Mouse (Mus musculus): ENCODE data around the gene Pnkd. TPM values are rescaled to one million over a fixed set of nuclear protein-coding genes. Genes with fewer than 3 reads are reported as not detected.
A peak's percentile ranks its signal among the peaks of the same experiment; 100 is the strongest.
"Not testable (repeated sequence)": the region's sequence is repeated elsewhere in the genome, so short reads cannot be mapped to it uniquely, and the experiment has no call there.

Gene Pnkd
- total and polyA plus RNA-seq, 3 experiments = 61.1 to 106 (median 85.1) TPM

DNA sequence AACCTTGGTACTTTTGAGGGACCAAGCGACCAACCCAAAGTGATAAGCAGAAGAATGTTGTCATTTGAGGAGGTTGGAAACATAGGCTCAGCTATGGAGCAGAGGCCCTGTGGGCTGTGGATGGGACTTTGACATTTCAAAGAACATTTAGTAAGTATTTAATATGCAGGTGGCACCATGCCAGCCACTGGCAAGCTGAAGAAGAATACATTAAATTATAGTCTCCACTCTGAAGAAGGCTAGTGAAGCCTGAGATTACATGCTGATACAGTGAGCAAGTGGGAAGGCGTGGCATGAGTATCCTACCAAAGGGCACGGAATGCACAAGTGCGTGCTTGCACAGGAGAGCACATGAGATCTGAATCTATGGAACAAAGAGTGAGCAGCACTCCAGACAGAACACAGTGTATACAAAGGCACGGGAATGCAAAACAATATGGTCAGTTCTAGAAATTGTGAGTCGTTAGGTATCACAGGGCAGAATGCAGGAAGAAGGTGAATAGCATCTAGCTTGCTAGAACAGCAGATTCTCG lies 45.2 kb downstream of the Pnkd start:
- no peak for DNase-seq

DNA sequence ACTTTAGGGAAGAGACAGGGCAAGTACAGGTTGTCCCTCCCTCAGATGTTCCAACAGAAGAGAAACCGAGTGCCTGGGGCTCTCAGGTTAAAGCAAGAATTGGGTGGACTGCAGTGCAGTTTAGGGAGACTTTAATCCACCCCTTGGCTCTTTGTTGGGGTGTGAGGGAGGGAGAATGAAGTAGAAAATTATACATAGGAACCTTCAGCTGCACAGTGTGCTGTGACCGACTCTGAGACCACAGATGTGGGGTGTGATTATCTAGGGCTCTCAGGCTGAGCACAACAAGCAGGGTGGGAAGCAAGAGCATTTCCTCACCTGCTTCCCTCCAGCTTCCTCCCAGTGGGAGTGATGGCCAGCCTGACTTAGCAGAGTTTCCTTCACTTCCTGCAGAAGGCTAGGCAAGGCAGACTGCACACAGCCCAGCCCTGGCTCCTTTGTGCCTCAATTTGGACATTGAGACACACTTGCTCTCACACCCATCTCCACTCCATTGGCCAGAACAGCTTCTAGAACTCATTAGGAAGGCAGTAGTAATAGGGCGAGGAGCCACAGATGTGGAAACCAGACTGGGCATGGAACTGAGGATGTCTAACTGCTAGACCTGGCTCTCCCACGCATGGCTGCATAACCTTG lies 46.4 kb downstream of the Pnkd start:
- no peak for DNase-seq

DNA sequence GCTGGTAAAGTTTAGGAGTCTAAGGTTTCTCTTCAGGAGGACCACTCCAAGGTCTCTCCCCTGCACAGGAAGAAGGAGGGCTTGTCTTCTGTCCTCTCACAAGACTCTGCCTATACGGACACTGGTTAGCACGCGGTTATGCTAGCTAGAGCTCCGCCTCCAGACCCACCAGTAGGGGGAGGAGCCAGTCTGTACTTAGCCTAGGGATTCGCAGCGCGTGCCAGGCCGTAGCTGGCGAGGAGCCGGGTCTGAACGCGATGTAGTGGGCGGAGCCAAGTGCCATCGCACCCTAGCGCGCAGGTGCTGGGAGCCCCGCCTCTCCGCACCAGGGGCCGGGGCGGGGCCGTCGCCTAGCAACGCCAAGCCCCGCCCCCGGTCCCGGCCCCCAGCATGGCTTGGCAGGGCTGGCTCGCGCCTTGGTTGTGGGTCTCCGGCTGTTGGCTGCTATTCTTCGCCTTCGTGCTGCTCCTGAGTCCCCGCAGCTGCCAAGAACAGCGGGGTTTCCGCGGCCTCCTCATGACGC lies 47.6 kb downstream of the Pnkd start:
- peak; percentile 98 for DNase-seq

DNA sequence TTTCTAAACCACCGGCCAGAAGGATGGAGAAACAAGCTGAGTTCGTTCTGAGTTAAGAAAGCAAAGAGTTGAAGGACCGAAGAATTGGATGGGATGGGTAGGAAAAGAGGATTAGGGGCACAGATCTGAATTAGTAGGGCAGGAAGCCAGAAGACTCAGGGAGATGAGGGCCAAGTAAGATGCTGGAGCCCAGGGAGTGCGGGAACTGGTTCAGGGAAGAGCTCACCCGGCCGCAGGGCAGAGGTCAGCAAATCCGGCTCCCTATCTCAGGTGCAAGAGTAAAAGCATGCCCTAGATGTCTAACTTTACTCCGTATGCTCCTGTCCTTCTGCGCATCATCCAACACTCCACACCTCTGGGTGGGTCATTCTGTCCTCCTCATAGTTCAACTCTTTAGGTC lies 48.2 kb downstream of the Pnkd start:
- DNase-seq = no peak

DNA sequence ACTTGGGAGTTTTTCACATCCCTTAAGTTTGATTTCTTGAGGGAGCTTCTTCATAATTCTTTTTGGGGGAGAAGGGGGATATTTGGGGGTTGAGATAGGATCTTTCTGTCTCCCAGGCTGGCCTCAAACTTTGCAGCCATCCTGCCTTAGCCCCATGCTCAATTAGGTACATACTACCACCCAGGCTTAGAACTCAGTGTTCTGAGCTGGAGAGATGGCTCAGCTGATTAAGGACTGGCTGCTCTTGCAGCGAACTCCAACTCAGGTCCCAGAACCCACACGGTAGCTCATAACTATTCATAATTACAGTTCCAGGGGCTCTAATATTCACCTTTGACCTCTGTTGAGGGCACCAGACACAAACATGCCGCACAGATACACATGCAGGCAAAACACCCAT lies 49.9 kb downstream of the Pnkd start:
- DNase-seq = no peak

DNA sequence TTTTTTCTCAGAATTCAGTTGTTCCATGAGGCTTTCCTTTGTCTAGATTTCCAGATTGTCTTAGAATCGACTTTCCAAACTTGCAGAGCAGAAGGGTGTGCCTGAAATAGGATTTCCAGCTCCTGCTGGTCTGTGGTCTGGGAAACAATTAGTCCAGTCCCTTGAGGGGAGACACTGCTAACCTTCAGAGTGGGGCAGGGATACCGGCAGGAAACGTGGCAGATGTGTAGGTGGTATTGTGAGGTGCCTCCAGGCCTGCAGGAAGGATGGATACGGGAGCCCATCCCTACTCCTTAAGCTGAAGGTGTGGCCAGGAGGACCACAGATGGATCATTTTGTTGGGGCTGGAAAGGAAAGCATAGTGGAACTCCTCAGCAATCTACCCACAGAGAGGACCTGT lies 50.3 kb downstream of the Pnkd start:
- no peak for DNase-seq

DNA sequence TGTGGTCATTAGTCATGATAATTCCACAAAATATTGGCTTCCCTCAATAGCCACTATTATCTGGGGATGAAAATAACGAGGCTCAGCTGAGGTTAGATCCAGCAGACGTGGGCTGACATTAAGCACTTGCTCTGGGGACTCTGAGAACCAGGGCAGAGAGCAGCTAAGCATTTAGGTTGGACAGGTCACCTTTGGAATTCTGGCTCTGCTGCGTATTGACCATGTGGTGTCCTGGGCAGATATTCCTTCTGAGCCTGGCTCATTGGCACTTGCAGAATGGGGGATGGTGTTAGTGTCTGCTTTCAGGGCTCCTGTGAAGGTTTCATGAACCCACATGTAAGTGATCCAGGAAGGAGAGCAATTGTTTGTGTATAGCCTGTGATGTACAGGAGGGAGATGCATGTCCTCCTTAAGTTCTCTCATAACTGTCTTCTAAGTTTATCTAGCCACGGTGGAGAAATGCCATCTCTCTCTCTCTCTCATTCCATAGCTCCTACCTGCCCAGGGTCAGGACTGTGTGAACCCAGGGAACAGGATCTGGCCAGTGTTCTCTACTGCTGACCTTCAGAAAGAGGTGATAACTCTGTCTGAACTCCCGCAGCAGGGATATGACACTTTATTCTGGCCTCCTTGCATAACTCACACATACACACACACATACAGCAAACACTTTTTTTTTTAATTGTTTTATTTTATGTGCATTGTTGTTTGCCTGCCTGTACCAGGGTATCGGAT lies 50.9 kb downstream of the Pnkd start:
- DNase-seq = no peak

DNA sequence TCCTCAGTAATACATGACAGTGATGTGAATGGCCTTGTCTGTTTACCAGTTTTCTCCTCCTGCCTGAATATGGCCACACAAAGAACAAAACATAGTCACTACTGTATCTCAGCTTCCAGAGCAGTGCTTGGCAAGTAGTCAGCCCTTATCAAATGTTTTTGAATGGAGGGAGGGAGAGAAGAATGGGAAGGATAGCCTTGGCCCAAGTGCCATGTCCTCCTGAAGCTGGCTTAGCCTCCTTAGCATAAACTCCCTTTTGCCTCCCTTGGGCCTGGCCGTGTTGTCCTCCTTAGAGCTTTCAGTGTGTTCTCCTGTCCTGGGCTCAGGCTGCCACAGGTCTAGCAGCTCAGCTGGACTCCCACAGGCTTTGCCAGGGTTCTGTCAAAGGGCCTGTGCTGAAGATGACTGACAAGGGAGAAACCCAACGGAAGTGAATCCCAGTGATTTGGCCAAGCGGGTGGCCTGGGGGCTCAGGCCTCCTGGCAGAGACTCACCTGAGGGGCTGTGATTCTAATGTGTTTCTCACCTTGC lies 52.6 kb downstream of the Pnkd start:
- DNase-seq = no peak

DNA sequence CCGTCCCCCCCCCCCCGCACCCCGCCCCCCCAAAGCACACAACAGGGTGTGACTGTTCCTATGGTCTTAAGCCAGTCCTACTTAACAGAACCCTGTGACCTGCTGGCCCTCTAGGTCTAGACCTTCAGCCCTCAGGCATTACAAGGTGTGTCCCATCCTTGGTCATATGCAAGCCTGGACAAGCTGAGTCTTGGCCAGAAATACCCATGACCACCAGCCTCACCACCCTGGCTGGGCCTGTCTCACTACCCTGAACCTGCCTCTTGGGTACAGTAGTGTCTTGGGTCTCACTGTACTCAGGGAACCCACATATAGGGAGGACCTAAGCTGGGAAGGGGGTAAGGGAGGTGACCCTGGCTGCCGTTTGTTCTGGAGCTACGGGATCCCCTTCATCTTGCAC lies 53.3 kb downstream of the Pnkd start:
- DNase-seq = no peak

DNA sequence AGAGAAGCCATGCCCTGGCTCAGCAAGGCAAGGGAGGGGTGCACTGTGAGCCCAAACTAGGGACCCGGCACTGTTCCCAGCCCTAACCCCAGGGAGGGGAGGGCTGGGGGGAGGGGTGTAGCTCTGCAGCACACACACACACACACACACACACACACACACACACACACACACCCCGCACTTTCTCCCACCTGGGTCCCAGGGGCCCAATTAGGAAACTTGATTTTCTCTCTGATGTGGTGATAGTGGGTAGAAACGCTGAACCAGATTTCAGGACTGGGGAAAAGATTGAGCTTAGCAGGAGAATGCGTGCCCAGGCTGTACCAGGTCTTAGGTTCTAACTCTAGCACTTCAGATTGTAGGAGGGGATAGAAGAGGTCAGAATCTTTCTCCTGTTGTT lies 53.9 kb downstream of the Pnkd start:
- DNase-seq = no peak

DNA sequence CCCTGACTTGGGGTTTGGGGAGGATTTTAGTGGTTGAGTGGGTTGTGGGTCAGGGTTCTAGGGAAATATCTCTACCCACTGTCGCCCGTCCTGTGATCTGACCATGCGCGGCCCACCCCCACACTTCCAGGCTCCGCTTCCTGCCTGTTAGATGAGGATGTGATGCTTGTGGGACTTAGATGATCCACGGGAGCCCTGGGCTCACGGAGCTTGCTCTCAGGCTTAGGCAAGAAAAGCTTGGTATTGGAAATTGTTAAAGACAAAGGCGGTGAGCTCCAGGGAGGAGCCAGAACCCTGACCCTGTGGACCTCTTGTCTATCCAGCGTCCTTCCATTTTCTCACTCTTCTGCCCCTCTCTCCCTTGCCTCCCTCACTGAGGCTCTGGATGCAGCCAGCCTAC lies 55.2 kb downstream of the Pnkd start:
- no peak for DNase-seq

DNA sequence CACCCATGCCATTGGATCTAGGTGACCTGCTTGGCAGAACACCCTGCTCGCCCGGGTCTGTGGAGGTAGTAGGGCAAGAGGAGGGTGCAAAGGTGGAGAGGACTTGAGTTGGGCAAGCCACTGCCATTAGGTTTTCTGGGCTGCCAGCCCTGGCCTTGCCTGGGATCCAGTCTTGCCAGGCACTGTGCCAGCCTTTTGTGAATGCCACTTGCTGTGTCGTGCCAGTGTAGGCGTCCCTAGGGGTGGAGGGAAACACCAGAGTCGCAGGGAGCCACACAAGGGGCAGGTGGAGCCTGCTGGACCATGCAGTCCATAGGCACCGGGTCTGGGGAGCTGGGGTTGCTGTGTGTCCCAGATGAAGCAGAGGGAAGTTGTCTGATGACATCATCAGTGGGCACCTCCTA lies 55.6 kb downstream of the Pnkd start:
- DNase-seq = peak; percentile 88

DNA sequence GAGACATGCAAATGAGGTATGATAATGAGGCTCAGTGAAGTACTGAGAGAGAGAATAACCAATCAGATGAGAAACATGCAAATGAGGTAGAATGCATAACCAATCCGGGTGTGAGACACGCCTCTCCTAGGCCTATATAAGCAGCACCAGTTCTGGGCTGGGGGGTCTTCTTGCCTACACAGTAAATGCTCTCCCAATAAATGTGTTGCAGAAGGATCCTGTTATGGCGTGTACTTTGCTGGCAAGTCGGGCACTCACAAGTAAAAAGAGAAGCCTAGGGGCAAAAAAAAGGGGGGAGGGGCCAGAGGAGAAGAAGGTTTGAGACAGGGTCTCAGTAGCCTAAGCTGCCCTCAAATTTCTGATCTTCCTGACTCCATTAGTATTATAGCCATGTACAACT lies 56.3 kb downstream of the Pnkd start:
- not testable (repeated sequence) for DNase-seq

DNA sequence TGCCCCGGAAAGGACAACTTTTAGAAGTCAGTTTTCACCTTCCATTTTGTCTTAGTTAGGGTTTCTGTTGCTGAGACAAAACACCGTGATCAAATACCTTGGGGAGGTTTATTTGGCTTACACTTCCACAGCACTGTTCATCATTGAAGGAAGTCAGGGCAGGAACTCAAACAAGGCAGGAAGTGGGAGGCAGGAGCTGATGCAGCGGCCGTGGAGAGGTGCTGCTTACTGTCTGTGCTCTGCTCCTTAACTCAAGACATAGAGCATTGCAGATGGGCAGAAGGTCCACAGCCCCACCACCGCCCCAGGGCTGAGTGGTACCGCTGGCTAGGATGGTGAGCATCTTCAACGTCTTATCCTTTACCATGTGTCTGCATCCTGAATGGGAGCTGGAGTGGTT lies 57.2 kb downstream of the Pnkd start:
- no peak for DNase-seq

DNA sequence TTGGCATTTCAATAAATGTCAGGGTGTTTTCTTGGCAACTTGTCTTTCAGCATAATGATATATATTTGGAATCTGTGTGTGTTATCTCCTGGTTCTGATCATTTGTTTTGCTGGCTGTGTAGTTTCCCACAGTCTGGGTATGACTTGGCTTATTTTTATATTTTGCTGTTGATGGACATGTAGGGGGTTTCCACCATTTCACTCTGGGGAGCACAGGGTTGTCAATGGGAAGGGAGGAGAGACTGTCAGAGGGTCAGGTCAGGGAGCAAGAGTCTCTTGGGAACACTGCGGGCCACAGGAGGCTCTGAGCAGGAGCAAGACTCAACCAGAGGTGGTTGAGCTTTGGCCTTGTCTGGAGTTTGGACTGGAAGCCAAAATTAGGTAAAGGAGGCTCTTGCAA lies 57.6 kb downstream of the Pnkd start:
- no peak for DNase-seq

DNA sequence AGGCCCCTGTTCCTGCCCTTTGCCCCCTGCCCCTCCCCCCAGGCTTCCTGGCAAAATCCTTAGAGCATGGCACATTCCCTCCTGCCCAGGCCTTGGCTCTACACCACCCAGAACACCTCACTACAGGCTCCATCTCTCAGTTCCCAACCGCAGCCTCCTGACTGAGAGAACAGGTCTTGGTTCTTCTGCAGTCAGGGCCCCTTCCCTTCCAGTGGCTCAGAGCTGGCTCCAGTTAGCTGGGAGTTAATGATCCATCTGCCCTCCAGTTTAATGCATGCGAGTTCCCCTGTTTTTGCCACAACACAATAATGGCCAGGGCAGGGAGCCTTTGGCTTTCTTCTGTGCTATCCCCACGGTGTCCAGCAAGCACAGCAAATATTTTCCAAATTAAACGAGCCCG lies 58.4 kb downstream of the Pnkd start:
- DNase-seq = no peak

DNA sequence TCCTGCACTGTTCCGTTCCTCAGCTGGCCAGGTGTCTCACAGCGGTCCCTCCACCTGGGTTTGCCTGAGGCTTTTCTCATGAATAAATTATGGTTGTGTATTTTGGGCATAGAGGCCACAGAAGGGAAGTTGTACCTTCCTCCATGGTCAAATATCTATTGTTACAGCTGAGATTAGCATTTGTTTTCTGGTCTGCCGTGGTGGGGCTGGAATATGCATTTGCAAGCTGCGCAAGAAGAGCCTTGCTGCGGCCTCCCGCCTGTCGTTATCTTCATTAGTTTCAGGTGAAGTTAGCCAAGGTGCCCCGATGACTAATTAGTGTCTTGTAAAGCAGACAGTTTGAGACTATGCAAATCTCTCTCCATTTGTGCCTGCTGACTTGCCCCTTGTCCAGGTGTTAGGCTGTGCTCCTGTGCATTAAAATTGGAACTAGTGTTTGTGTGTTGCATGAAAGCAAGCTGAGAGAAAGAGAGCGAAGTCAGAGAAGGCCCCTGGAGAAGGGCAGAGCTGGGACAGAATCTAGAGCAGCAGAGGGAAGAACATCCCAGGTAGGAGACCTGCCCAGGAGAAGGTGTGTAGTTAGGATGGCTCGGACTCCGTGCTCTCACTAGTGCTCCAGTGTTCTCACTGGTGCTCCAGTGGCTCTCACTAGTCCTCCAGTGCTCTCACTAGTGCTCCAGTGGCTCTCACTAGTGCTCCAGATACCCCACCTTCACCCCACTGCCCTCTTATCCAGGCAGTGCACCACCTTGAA lies 59.6 kb downstream of the Pnkd start:
- DNase-seq = no peak

DNA sequence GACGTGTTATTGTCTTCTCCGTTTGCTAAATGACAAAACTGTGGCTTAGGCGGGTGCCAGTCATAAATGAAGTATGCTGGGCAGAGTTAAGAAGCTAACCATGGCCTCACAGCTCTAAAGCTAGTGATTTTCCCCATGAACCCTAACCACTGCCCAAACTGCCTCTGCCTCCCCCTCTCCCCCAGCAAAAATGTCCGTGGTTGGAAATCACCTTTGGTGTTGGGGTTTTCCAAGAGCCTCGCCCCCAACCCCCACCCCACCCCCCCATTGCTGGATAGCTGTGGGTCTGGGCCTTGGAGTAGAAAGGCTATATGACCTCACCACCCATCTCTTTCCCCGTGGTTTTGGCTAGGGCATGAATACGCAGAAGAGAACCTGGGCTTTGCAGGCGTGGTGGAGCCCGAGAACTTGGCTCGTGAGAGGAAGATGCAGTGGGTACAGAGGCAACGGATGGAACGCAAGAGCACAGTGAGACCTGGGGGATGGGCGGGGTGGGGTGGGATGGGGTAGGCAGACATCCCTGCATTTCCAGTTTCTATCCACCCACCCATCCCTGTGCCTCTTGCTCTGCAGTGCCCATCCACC lies 66.5 kb downstream of the Pnkd start:
- no peak for DNase-seq

DNA sequence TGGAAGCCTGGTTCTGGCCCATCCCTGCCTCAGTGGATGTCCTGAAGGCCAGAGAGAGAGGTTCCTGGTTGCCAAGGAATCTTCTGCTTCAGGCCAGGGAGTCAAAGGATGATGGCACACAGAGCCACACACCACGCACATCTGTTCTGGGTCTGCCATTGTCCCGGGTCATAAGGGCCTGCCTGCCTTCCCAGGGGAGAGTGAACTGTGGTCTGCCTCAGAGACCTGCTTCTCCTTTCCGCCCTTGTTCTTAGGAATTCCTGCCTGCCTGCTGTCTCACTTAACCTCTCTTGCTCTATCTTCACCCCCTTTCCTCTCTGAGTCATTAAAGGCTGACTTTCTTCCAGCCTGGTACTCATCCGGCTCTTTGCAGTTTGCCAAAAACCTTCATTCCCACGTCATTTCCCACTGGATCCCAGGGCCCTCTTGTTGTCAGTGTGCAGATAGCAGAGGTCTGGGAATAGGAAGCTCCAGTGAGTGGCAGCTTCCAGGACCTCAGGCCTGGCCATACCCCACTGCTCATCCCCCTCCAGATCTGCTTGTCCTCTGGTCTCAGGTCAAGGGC lies 67.9 kb downstream of the Pnkd start:
- DNase-seq = peak; percentile 70

DNA sequence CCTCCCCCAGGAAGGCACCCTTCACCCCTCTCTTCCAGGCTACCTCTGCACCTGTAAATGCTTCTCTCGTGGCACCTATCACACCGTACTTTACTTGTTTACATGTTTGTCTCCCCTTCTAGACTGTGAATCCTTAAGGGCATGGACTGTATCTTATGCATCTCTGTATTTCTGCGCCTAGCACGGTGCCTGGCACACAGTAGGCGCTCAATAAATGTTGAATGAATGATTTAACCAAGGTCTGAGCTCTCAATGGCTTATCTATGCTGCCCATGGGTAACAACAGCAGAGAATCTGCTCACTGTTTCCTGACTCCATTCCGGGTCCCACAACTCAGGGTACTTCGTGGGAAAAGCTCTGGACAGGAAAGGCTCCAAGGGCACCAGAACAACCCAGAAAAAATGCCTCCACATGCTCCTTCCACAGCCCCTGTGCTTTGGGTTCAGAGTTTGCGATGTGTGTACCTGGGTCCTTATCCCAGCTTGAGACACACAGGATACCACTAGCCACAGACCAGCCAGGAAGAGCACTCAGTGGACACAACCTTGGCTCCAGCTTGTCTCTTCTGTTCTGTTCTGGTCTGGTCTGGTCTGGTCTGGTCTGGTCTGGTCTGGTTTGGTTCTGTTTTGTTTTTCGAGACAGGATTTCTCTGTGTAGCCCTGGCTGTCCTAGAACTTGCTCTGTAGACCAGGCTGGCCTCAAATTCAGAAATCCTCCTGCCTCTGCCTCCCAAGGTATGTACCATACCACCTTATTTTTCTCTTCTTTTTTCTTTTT lies 68.9 kb downstream of the Pnkd start:
- no peak for DNase-seq

DNA sequence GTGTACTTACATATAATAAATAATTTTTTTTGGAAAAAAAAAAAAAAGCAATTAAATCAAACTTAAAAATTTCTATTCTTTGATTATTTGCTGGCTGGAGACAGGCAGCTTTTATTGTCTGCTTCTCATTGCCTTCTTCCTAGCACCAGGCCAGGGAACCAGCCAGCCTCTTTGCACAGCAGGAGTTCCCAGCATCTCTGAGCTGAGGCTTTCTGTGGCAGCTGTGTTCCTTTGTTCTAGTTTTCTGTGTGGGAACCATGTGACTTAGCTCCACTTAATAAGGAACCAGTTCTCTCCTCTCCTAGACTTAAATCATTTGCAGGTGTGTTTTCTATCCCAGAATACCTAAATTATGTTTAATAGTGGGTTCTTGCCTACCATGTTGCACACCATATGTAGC lies 72.8 kb downstream of the Pnkd start:
- no peak for DNase-seq
